In the genomic region with DNA sequence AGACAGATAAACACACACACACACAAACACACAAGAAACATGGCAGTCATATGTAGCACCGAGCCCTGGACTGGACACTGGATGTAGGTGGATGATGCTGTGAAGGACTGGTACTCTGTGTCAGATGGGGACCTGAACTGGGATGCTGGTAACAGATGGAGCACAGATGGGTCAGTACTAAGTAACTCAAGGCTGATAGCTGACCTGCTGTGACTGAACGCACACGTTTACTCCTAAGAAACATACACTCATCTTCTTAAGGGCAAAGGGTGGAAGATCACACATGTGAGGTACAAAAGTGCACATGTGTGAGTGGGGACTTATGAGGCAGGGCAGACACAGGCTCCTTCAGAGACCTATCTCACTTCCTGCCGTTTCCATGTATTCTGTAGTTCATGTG, we compare ENCODE assay signal across 10 mouse cellular contexts. TPM values are rescaled to one million over a fixed set of nuclear protein-coding genes. Genes with fewer than 3 reads are reported as not detected.
DNase-seq lines count a peak whose midpoint lies in the region; ATAC-seq and TF ChIP-seq lines count a peak whose summit lies in the region.
"Had no signal": no experiment of that assay in that cellular context is flagged by ENCODE, and none has a peak within 500 bp of the region (broad histone marks: within the 10 kb centered on the region; RNA-seq: fewer than 3 reads in every experiment).

No protein-coding gene starts in this region.

- no peak for TF ChIP-seq EP300 in lung, postnatal 0 days (IDR thresholded peaks at IDR 0.05)

- no peak for ATAC-seq in heart, embryonic 16.5 days (replicated peaks; ENCODE audit: extremely low read depth, insufficient read depth, low FRiP score)
- ATAC-seq in lung, postnatal 0 days: no peak
- no peak for ATAC-seq in limb, embryonic 12.5 days (ENCODE audit: insufficient number of reproducible peaks, insufficient read depth, low FRiP score, low TSS enrichment, low read depth)
- ATAC-seq: forebrain, embryonic 14.5 days had no signal

- TF ChIP-seq CTCF in lung, postnatal 0 days (IDR thresholded peaks at IDR 0.05): no peak

- 71% methylated on average over 4 of the region's 4 CpGs for WGBS in heart, embryonic 16.5 days
- WGBS in lung, postnatal 0 days: 66% methylated on average over 4 of the region's 4 CpGs
- WGBS in limb, embryonic 12.5 days: 64% methylated on average over 4 of the region's 4 CpGs

- peak overlapping the region; percentile 71 for H3K27ac ChIP-seq in heart, embryonic 16.5 days (ENCODE audit: low read length)
- H3K27ac ChIP-seq in lung, postnatal 0 days (ENCODE audit: low read length): peak overlapping the region; percentile 84
- H3K27ac ChIP-seq in limb, embryonic 12.5 days: peak overlapping the region; percentile 45; the same call in 1 of the 2 replicates
- H3K27ac ChIP-seq: hindbrain, postnatal 0 days; liver, embryonic 13.5 days had no signal

- peaks cover 3% of the 10 kb centered on the region; the same call in 1 of the 2 replicates for H3K36me3 ChIP-seq in heart, embryonic 16.5 days (ENCODE audit: control insufficient read depth, insufficient read depth)
- no peaks in the 10 kb centered on the region for H3K36me3 ChIP-seq in lung, postnatal 0 days (ENCODE audit: insufficient read depth, low read length)
- no peaks in the 10 kb centered on the region for H3K36me3 ChIP-seq in limb, embryonic 12.5 days
- H3K36me3 ChIP-seq: liver, embryonic 13.5 days had no signal

- no peaks in the 10 kb centered on the region for H3K27me3 ChIP-seq in heart, embryonic 16.5 days (ENCODE audit: control insufficient read depth, insufficient read depth, low read length)
- no peaks in the 10 kb centered on the region for H3K27me3 ChIP-seq in lung, postnatal 0 days (replicated peaks; ENCODE audit: insufficient read depth, low read length)
- 0 out of 2 replicates have a peak, but pooled peaks cover 3% of the 10 kb centered on the region for H3K27me3 ChIP-seq in limb, embryonic 12.5 days
- H3K27me3 ChIP-seq: liver, embryonic 13.5 days had no signal

- no peak overlapping the region for H3K9ac ChIP-seq in heart, embryonic 16.5 days (ENCODE audit: low read length)
- H3K9ac ChIP-seq in lung, postnatal 0 days (replicated peaks; ENCODE audit: low read depth): no peak overlapping the region
- no peak overlapping the region for H3K9ac ChIP-seq in limb, embryonic 12.5 days (replicated peaks)
- H3K9ac ChIP-seq: liver, embryonic 13.5 days had no signal

- peaks cover 72% of the 10 kb centered on the region for H3K4me1 ChIP-seq in heart, embryonic 16.5 days (ENCODE audit: control insufficient read depth, insufficient read depth, low read length)
- peaks cover 36% of the 10 kb centered on the region; the same call in 1 of the 2 replicates for H3K4me1 ChIP-seq in lung, postnatal 0 days (ENCODE audit: insufficient read depth, low read depth, low read length)
- peaks cover 56% of the 10 kb centered on the region for H3K4me1 ChIP-seq in limb, embryonic 12.5 days (replicated peaks)

- H3K9me3 ChIP-seq in heart, embryonic 16.5 days (replicated peaks; ENCODE audit: control insufficient read depth, low read length): no peaks in the 10 kb centered on the region
- no peaks in the 10 kb centered on the region for H3K9me3 ChIP-seq in lung, postnatal 0 days (ENCODE audit: low read length)
- no peaks in the 10 kb centered on the region for H3K9me3 ChIP-seq in limb, embryonic 12.5 days
- H3K9me3 ChIP-seq: liver, embryonic 13.5 days had no signal

- no peak for DNase-seq in heart, adult 18-20 months
- no peak for DNase-seq in lung, postnatal 0 days (ENCODE audit: low spot score)
- no peak for DNase-seq in lung, postnatal 25 days (ENCODE audit: low spot score)
- DNase-seq in cerebellum, adult 9-10 months: peak; percentile 79
- no peak for DNase-seq in spleen, adult 12 weeks (ENCODE audit: low spot score)
- DNase-seq: liver, embryonic 13.5 days had no signal

- no peak overlapping the region for H3K4me3 ChIP-seq in heart, embryonic 16.5 days (ENCODE audit: low read length)
- no peak overlapping the region for H3K4me3 ChIP-seq in lung, postnatal 0 days (ENCODE audit: low read depth, low read length)
- no peak overlapping the region for H3K4me3 ChIP-seq in limb, embryonic 12.5 days (replicated peaks)
- H3K4me3 ChIP-seq: liver, embryonic 13.5 days had no signal

- H3K4me2 ChIP-seq in heart, embryonic 16.5 days (ENCODE audit: low read depth, low read length): no peak overlapping the region
- H3K4me2 ChIP-seq in lung, postnatal 0 days (replicated peaks; ENCODE audit: low read depth, low read length): no peak overlapping the region
- H3K4me2 ChIP-seq in limb, embryonic 12.5 days: no peak overlapping the region
- H3K4me2 ChIP-seq: liver, embryonic 13.5 days had no signal

RNA-seq across cellular contexts. Expression of gene Sipa1l2, which starts 50.7 kb away (rescaled TPM):
- 19.9 and 24.4 TPM in 2 replicates for polyA plus RNA-seq in heart, embryonic 16.5 days (2015; fragmentation: Nextera tagmentation; extraction: Ambion mirVana)
- total RNA-seq in heart, adult 18-20 months (2021): 10 to 100 TPM; 37.9 to 42.2 TPM
- 9.4 and 11.1 TPM in 2 replicates for polyA plus RNA-seq in lung, postnatal 0 days (2015; fragmentation: Nextera tagmentation; extraction: Ambion mirVana)
- 18.6 and 20.2 TPM in 2 replicates for polyA plus RNA-seq in limb, embryonic 12.5 days (2016; fragmentation: Nextera tagmentation; extraction: Ambion mirVana)
